Mouse (Mus musculus) C2C12 (cell line): ENCODE results near the gene Col23a1.

Experiments
- CTCF ChIP-seq: IDR thresholded peaks from one replicate; pipeline ENCODE4 v1.5.1; 2011; ENCODE audit not compliant: control insufficient read depth, insufficient read depth, insufficient read length
- USF1 ChIP-seq: IDR thresholded peaks from one replicate; pipeline ENCODE4 v1.6.1; 2011; ENCODE audit warnings: low read depth, mild to moderate bottlenecking, control low read depth, moderate library complexity

- TF ChIP-seq CTCF, result no peak
- no peak for TF ChIP-seq USF1
Observed at GRCm38 (mm10) chr11:51513019-51513418, 223.3 kb downstream of the Col23a1 start.
